Mouse (Mus musculus): ENCODE results near the gene Lpar2. TPM values are rescaled to one million over a fixed set of nuclear protein-coding genes. Genes with fewer than 3 reads are reported as not detected.

The Lpar2 gene
- total RNA-seq, 2 experiments from 2014 or later, result 1.4 to 1.7 TPM

DNA sequence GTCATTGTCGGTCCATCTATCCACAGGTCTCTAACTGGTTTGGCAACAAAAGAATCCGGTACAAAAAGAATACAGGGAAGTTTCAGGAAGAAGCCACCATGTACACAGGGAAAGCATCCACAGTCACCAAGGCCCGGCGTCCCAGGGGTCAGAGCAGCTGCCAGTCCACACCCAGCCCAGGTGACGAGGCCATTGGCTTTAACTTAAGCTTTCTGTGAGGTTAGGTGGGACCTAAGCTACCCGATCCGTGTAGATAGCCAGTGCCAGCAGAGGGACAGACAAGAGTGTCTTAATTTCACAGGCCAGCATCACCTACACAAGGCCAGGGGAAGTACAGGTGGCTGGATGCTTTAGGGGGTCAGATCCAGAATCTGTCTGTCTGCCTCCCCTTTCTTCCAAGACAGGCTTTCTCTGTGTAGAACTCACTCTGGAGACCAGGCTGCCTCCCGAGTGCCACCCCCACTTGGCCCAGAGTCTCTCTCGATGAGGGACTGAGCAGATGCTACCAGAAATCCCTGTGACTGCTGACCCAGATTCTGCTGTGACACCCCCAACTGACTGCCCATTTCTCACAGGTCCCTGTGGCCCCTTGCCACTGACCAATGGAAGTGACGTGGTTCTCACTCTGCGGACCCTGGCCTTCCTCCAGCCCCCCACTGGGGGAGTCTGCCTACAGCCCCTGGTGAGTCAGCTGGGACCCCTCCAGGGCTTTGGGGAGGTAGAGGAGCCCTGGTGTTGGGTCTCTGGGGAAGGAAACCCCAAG is 48.0 kb downstream of the Lpar2 start:
- no peak for DNase-seq

DNA sequence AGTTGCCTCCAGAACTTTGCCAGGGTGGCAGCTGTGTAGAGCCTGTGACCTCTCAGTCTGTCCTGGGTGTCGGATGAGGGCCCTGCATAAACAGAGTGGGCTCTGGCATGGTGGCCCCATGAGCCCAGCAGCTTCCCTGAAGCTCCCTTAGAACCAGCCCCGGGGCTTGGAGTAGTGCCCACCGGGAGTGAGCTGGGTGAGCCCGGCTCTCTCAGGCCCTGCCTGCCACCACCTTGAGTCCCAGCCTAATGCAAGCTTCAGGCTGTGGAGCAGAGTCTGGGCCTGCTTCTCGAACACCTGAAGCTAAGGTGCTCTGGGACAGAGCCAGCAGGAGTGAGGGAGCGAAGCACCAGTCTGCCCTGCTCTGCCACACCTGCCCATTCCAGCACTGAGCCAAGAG is 48.7 kb downstream of the Lpar2 start:
- DNase-seq, result no peak

DNA sequence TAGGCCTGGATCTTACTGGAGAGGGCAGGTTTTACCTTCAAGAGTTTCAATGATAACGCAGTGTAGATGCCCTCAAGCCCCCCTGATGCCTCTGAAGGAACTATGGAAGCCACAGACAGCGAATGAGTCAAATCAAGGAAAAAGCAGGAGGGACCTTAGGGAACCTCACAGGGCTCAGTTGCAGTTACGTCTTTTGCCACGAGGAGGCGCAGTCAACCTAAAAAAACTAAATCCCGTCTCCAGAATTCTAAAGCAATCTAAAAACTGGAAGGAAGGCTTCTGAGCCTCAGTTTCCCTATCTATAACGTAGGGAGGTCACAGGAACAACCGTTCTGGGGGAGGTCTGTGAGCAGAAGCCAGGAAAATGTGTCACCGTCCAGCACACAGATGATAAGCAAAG is 51.9 kb downstream of the Lpar2 start:
- DNase-seq, result peak; percentile 64 to 70

DNA sequence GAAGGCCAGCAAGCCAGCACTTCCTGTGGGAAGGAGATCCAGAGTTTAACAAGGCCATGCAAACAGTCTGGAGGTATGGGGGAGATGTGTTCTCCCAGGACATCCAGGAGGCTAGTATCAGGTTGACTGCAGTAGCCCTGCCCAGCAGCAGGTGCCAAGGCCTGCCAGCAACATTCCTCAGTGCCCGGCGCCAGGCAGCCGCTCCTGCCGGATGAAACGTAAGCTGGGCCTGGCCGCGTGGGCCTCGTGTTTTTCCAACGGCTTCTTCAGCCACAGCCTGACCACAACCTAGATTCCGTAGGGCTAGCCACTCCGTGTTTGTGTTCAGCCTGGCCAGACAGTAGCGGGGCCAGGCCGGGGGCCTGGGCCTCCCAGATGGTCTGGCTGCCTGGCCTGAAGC is 52.4 kb downstream of the Lpar2 start:
- no peak for DNase-seq

DNA sequence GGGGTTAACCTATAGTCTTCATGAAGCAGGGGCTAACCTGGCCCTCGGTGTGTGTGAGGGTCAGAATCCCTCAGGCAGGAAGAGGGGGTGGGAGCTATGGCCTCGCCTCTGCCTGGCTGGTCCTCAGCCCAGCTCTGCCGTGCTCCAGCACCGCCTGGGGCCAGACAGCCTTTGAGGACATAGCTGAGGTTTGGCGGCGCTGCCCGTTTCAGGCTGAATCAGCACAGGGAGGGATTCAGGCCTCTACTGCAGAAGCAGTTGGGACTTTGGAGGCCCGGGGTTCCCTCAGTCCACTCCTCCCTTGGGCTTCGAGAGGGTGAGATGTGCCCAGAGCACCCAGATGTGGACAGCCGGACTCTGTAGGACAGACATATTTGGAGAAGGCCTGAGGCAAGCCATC is 53.9 kb downstream of the Lpar2 start:
- no peak for DNase-seq

DNA sequence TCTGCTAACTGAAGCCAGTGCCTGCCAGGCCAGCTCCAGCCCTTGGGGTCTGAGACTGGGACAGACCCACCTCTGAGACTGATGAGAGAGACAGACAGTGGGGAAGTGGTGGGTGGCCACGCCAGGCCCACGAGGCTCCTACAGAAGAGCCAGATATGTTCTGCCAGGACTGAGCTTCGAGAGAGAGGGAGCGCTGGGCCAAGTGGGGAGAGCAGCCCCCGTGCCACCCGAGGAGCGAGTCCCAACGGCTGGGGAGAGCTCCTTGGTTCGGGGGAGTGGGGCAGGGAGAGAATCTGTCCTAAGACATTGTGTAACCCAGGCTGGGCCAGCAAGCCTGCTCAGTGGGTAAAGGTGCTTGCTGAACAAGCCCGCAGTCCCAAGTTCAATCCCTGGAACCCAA is 54.7 kb downstream of the Lpar2 start:
- no peak for DNase-seq

DNA sequence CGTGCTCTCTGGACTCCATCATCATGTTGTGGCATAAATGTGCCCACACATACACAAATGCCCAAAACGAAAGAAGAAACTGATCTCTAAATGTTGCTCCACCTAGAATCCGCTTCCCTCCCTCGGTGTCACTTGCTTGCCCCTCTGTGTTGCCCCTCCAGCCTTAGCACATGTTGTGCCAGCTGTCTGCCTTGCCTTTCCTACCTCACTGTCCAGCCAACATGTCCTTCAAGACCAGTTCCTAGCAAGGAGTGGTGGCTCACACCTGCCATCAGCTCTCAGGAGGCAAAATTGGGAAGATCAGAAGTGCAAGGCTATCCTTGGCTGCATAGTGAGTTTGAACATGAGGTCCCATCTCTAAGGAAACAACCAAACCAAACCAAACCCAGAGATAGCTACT is 55.2 kb downstream of the Lpar2 start:
- DNase-seq, result no peak

DNA sequence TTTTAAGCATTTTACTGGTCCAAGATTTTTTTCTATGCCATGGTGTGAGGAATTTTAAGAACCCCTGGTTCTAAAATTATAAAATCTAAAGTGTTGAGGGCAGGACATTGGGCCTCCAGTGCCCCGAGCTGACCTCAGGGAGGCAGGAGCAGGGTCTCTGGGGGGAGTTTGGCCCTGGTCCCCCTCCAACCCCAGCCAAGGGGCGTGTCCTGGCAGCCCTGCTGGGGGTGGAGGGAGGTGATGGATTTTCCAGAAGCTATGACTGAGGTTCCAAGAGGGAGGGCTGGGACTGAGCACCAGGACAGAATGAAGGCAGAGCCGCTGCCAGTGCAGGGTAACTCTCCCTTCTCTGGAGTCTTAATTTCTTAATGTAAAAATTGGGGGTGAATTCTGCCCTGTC is 55.8 kb downstream of the Lpar2 start:
- DNase-seq, result no peak

DNA sequence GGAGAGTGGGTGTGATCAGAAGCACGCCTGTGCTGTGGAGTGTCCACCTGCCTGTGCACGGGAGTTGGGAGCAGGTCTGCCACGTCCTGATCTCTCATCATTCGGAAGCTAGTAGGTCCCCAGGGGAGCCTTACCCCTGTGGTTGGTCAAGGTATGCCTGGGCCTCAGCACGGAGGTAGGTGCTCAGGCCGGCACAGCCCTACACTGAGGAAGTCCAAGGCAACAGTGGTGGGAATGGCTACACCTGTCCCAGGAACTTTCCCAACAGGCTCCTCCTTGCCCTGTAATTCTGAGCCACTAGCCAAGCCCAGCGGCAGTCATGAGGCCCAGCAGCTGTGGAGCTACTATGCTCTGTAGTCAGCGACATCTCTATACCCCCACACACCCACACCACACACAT is 57.4 kb downstream of the Lpar2 start:
- DNase-seq, result no peak

Other genes starting within 250 kb of the Lpar2 start
- 10 to 100 TPM; 12.3 to 14.9 TPM for gene Zfp868, start 196.9 kb upstream of the Lpar2 start, total RNA-seq (2021)
- 1 to 10 TPM; 2.8 TPM for gene Zfp964, start 167.9 kb upstream of the Lpar2 start, total RNA-seq (2021)
- 10 to 100 TPM; 22.1 to 22.7 TPM for gene Zfp869, start 111.7 kb upstream of the Lpar2 start, total RNA-seq (2021)
- gene Zfp963, start 72.5 kb upstream of the Lpar2 start, total RNA-seq (2021), result 1 to 10 TPM; 3.5 to 5.1 TPM
- gene Gm20422, start 47.5 kb upstream of the Lpar2 start, total RNA-seq (2021), result 1 to 10 TPM; 2.8 to 3.1 TPM
- gene Atp13a1, start 31.3 kb upstream of the Lpar2 start, total RNA-seq (2021), result 10 to 100 TPM; 40.9 to 42.3 TPM
- 10 to 100 TPM; 21.2 to 21.3 TPM for gene Zfp866, start 31.3 kb upstream of the Lpar2 start, total RNA-seq (2021)
- 10 to 100 TPM; 10.1 to 10.5 TPM for gene Gmip, start 13.8 kb upstream of the Lpar2 start, total RNA-seq (2021)
- 1 to 10 TPM; 1.1 to 1.8 TPM for gene Pbx4, start 10.1 kb downstream of the Lpar2 start, total RNA-seq (2021)
- under 1 TPM in 1 of 2 experiments, not detected in 1; 0.10 TPM for gene Cilp2, start 65.3 kb downstream of the Lpar2 start, total RNA-seq (2021)
- gene Tssk6, start 79.8 kb downstream of the Lpar2 start, total RNA-seq (2021), result under 1 TPM; 0.53 to 0.56 TPM
- gene Ndufa13, start 80.1 kb downstream of the Lpar2 start, total RNA-seq (2021), result 100 to 1,000 TPM; 166 to 176 TPM
- 1 to 10 TPM; 1.9 to 2.7 TPM for gene Yjefn3, start 80.3 kb downstream of the Lpar2 start, total RNA-seq (2021)
- gene Gatad2a, start 174.0 kb downstream of the Lpar2 start, total RNA-seq (2021), result 10 to 100 TPM; 93.2 to 94.3 TPM
- 10 to 100 TPM; 56.7 to 63.4 TPM for gene Mau2, start 220.3 kb downstream of the Lpar2 start, total RNA-seq (2021)
- 10 to 100 TPM; 30.9 to 31.5 TPM for gene Sugp1, start 220.4 kb downstream of the Lpar2 start, total RNA-seq (2021)

All from adrenal gland, postnatal 36 days (tissue).